Mouse (Mus musculus): ENCODE measurements around the gene Tbc1d17. TPM values are rescaled to one million over a fixed set of nuclear protein-coding genes. Genes with fewer than 3 reads are reported as not detected.

Tbc1d17 gene
- polyA plus RNA-seq, 1 experiment from 2014 or later = 69.3 TPM

MicroRNA genes within 50 kb of the gene (microRNA counts, 519-probe panel; counts per million panel counts)
- 171 counts per million, percentile 57 among the panel's probes with 10 or more counts for microRNA mmu-miR-707

Small RNA genes within 50 kb of the gene (microRNA-seq; reads per million reads assigned to microRNA genes)
- gene Mir707 = not detected

Other genes with a start within 250 kb of the Tbc1d17 start
- gene Myh14, start 178.2 kb downstream of the Tbc1d17 start, polyA plus RNA-seq (2014; fragmentation: Nextera tagmentation; extraction: Ambion mirVana) = 2.2 and 2.5 TPM in 2 replicates
- gene Izumo2, start 140.3 kb downstream of the Tbc1d17 start, polyA plus RNA-seq (2014; fragmentation: Nextera tagmentation; extraction: Ambion mirVana) = not detected in 2 replicates
- gene Vrk3, start 100.7 kb downstream of the Tbc1d17 start, polyA plus RNA-seq (2014; fragmentation: Nextera tagmentation; extraction: Ambion mirVana) = 37.5 and 41.2 TPM in 2 replicates
- 2.9 and 3.2 TPM in 2 replicates for gene Zfp473, start 98.0 kb downstream of the Tbc1d17 start, polyA plus RNA-seq (2014; fragmentation: Nextera tagmentation; extraction: Ambion mirVana)
- 64.2 and 68.3 TPM in 2 replicates for gene Nup62, start 33.0 kb downstream of the Tbc1d17 start, polyA plus RNA-seq (2014; fragmentation: Nextera tagmentation; extraction: Ambion mirVana)
- 0.65 and 1.1 TPM in 2 replicates for gene Il4i1, start 32.7 kb downstream of the Tbc1d17 start, polyA plus RNA-seq (2014; fragmentation: Nextera tagmentation; extraction: Ambion mirVana)
- gene Atf5, start 32.4 kb downstream of the Tbc1d17 start, polyA plus RNA-seq (2014; fragmentation: Nextera tagmentation; extraction: Ambion mirVana) = 2.1 and 3.1 TPM in 2 replicates
- 37.2 and 49.3 TPM in 2 replicates for gene Akt1s1, start 88 bp downstream of the Tbc1d17 start, polyA plus RNA-seq (2014; fragmentation: Nextera tagmentation; extraction: Ambion mirVana)
- gene Pnkp, start 8.1 kb upstream of the Tbc1d17 start, polyA plus RNA-seq (2014; fragmentation: Nextera tagmentation; extraction: Ambion mirVana) = 30.2 and 30.6 TPM in 2 replicates
- gene Ptov1, start 20.7 kb upstream of the Tbc1d17 start, polyA plus RNA-seq (2014; fragmentation: Nextera tagmentation; extraction: Ambion mirVana) = 418 and 419 TPM in 2 replicates
- gene Med25, start 43.6 kb upstream of the Tbc1d17 start, polyA plus RNA-seq (2014; fragmentation: Nextera tagmentation; extraction: Ambion mirVana) = 87.7 and 93.1 TPM in 2 replicates
- gene Fuz, start 47.0 kb upstream of the Tbc1d17 start, polyA plus RNA-seq (2014; fragmentation: Nextera tagmentation; extraction: Ambion mirVana) = 18.7 and 20.0 TPM in 2 replicates
- gene Ap2a1, start 80.4 kb upstream of the Tbc1d17 start, polyA plus RNA-seq (2014; fragmentation: Nextera tagmentation; extraction: Ambion mirVana) = 92.5 and 95.0 TPM in 2 replicates
- gene Tsks, start 94.1 kb upstream of the Tbc1d17 start, polyA plus RNA-seq (2014; fragmentation: Nextera tagmentation; extraction: Ambion mirVana) = 0.27 TPM in 1 of 2 replicates, not detected in the other
- gene Cpt1c, start 125.8 kb upstream of the Tbc1d17 start, polyA plus RNA-seq (2014; fragmentation: Nextera tagmentation; extraction: Ambion mirVana) = 22.0 and 25.2 TPM in 2 replicates
- gene Prmt1, start 137.5 kb upstream of the Tbc1d17 start, polyA plus RNA-seq (2014; fragmentation: Nextera tagmentation; extraction: Ambion mirVana) = 304 and 319 TPM in 2 replicates
- 67.1 and 72.3 TPM in 2 replicates for gene Irf3, start 148.6 kb upstream of the Tbc1d17 start, polyA plus RNA-seq (2014; fragmentation: Nextera tagmentation; extraction: Ambion mirVana)
- 51.6 and 52.9 TPM in 2 replicates for gene Bcl2l12, start 149.6 kb upstream of the Tbc1d17 start, polyA plus RNA-seq (2014; fragmentation: Nextera tagmentation; extraction: Ambion mirVana)
- gene Scaf1, start 167.3 kb upstream of the Tbc1d17 start, polyA plus RNA-seq (2014; fragmentation: Nextera tagmentation; extraction: Ambion mirVana) = 54.7 and 57.6 TPM in 2 replicates
- gene Rras, start 168.9 kb upstream of the Tbc1d17 start, polyA plus RNA-seq (2014; fragmentation: Nextera tagmentation; extraction: Ambion mirVana) = 17.7 and 20.0 TPM in 2 replicates
- 12.9 and 13.2 TPM in 2 replicates for gene Prr12, start 203.8 kb upstream of the Tbc1d17 start, polyA plus RNA-seq (2014; fragmentation: Nextera tagmentation; extraction: Ambion mirVana)
- 59.3 and 65.1 TPM in 2 replicates for gene Nosip, start 213.3 kb upstream of the Tbc1d17 start, polyA plus RNA-seq (2014; fragmentation: Nextera tagmentation; extraction: Ambion mirVana)
- gene Prrg2, start 213.6 kb upstream of the Tbc1d17 start, polyA plus RNA-seq (2014; fragmentation: Nextera tagmentation; extraction: Ambion mirVana) = 14.8 and 16.2 TPM in 2 replicates
- gene Rcn3, start 243.1 kb upstream of the Tbc1d17 start, polyA plus RNA-seq (2014; fragmentation: Nextera tagmentation; extraction: Ambion mirVana) = 142 and 151 TPM in 2 replicates